Mouse (Mus musculus): Measurements from ENCODE around the gene Gm20388. TPM values are rescaled to one million over a fixed set of nuclear protein-coding genes. Genes with fewer than 3 reads are reported as not detected.

Gm20388 gene
- polyA plus RNA-seq, 1 experiment from 2014 or later = not detected

DNA sequence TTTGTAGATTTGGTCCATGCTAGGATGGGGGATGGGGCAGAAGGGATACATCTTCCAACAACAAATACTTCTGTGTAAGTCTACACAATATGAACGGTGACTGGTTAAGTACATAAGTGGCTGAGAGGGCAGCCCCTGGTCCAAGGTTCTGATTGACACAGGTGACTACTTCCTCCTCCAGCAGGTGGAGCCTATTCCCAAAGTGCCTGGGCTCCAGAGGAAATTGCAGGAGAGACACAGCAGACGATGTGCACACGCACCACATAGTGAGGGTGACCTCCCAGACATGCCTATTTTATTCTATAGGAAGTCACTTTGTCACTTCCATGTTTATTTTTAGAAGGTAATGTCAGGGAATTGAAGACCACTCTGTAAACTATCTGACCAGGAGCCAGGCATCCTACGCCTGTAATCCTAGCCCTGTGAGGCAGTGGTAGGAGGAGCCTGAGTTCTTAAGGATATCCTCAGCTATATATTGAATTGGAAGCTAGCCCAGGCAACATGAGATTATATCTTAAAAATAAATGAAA is 3970.2 kb downstream of the Gm20388 start:
- no peaks in the 10 kb centered on the region; the same call in 1 of the 2 replicates for H3K4me1 ChIP-seq (replicated peaks; ENCODE audit: control insufficient read depth, insufficient read depth, low read length)
- no peak for ATAC-seq

DNA sequence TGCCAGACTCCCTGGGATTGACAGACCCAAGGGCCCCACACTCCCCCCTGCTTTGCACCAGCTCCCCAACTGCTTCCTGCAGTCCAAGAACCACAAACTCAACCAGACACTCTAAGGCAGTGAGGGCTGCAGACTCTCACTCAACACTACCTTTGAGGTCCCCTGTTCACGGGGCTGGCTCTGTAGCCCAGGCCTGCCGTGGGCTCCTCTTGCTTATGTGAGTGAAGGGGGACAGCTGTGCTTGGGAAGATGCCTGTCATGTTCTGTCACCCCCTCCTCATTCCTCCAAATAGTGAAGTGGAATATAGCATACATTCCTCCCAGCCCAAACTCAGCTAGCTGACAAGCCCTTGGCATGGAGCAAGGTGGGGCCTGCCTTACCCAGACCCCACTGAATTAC is 3971.8 kb downstream of the Gm20388 start:
- no peak for ATAC-seq
- TF ChIP-seq CTCF (IDR thresholded peaks at IDR 0.05; ENCODE audit: low read depth) = no peak
- H3K4me2 ChIP-seq (replicated peaks; ENCODE audit: low read depth) = no peak overlapping the region
- no peaks in the 10 kb centered on the region for H3K36me3 ChIP-seq (ENCODE audit: control insufficient read depth, insufficient read depth)
- no peaks in the 10 kb centered on the region for H3K9me3 ChIP-seq (ENCODE audit: control insufficient read depth)
- no peak overlapping the region for H3K27ac ChIP-seq (ENCODE audit: low read depth, low read length)
- H3K9ac ChIP-seq (ENCODE audit: low read depth, low read length) = no peak overlapping the region
- no peaks in the 10 kb centered on the region; the same call in 1 of the 2 replicates for H3K4me1 ChIP-seq (replicated peaks; ENCODE audit: control insufficient read depth, insufficient read depth, low read length)
- no peaks in the 10 kb centered on the region for H3K27me3 ChIP-seq (replicated peaks; ENCODE audit: control insufficient read depth, insufficient read depth, low read length)
- 78% methylated on average over 2 of the region's 2 CpGs for WGBS
- no peak overlapping the region for H3K4me3 ChIP-seq (ENCODE audit: low read depth, low read length)

More for the DNA sequence above, 3970.2 kb downstream of the Gm20388 start:
- WGBS = 17% methylated on average over 4 of the region's 4 CpGs
- no peaks in the 10 kb centered on the region for H3K9me3 ChIP-seq (ENCODE audit: control insufficient read depth)
- H3K9ac ChIP-seq (ENCODE audit: low read depth, low read length) = no peak overlapping the region
- no peaks in the 10 kb centered on the region for H3K36me3 ChIP-seq (ENCODE audit: control insufficient read depth, insufficient read depth)
- H3K27ac ChIP-seq (ENCODE audit: low read depth, low read length) = no peak overlapping the region
- no peak overlapping the region for H3K4me2 ChIP-seq (replicated peaks; ENCODE audit: low read depth)
- no peak overlapping the region for H3K4me3 ChIP-seq (ENCODE audit: low read depth, low read length)
- H3K27me3 ChIP-seq (replicated peaks; ENCODE audit: control insufficient read depth, insufficient read depth, low read length) = no peaks in the 10 kb centered on the region
- TF ChIP-seq CTCF (IDR thresholded peaks at IDR 0.05; ENCODE audit: low read depth) = peak; percentile 62

DNA sequence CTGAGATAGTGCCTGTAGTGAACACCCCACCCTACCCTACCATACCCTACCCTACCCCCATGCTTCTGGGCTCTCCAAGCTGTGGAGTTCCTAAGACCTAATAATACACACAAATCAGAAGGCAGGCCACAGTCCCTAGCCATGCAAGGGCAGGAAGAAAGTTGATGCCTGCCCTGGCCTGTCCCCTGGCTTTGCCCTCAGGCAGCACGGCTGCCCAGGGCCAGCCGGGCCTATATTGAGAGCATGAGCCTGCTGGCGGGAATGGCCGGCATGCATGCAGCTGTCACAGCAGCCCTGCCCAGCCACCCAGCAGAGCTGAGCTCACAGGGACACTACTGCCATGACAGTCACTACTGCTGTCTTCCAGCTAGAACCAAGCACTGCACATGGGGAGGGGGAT is 3972.5 kb downstream of the Gm20388 start:
- Histone ChIP-seq H3K4me3 (ENCODE audit: low read depth, low read length) (no peak overlapping the region), H3K9me3 (ENCODE audit: control insufficient read depth) (no peaks in the 10 kb centered on the region), H3K9ac (ENCODE audit: low read depth, low read length) (no peak overlapping the region), H3K4me2 (replicated peaks; ENCODE audit: low read depth) (no peak overlapping the region), H3K36me3 (ENCODE audit: control insufficient read depth, insufficient read depth) (no peaks in the 10 kb centered on the region), H3K27me3 (replicated peaks; ENCODE audit: control insufficient read depth, insufficient read depth, low read length) (no peaks in the 10 kb centered on the region), H3K27ac (ENCODE audit: low read depth, low read length) (no peak overlapping the region), H3K4me1 (replicated peaks; ENCODE audit: control insufficient read depth, insufficient read depth, low read length) (no peaks in the 10 kb centered on the region; the same call in 1 of the 2 replicates)
- no peak for ATAC-seq
- 76% methylated on average over 4 of the region's 4 CpGs for WGBS
- TF ChIP-seq CTCF (IDR thresholded peaks at IDR 0.05; ENCODE audit: low read depth) = no peak

DNA sequence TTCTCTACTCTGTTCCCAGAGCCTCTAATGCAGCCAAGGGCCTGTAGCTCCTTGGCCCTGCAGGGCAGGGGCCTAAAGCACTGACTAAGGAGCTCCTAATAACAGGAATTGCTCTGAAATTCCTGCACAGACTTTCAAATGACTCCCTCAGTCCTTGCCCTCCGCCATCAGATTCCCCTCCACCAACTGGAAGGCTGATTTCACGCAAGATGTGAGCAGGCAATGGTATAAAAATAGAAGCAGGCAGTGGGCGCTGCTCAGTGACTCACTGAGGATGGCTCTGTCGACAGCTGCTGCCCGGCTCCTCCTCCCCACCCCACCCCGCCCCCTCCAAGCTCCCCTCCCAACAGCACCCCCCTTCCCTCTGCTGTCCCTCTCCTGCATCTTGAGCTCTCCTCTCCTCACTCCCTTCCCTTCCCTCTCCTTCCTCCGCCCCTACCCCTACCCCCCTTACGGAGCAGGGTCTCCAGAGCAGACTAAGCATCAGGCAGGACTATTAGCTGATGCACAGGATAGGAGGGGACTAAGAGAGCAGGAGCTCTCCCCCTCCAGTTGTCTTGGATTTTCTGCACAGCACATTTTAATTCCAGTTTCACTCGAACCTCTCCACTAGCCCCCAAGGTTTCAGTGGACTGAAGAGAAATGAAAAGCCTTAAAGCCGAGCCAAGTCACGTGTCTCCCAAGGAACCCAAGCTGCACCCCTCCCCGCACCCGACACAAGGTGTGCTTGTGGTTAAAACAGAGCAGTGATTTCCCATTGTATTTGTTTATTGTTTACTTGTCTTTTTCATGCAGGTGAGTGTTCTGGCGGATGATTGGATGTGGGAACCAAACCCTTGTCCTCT is 3974.3 kb downstream of the Gm20388 start:
- Histone ChIP-seq H3K9ac (ENCODE audit: low read depth, low read length) (no peak overlapping the region), H3K27me3 (replicated peaks; ENCODE audit: control insufficient read depth, insufficient read depth, low read length) (peaks cover 3% of the 10 kb centered on the region; the same call in 1 of the 2 replicates), H3K4me1 (replicated peaks; ENCODE audit: control insufficient read depth, insufficient read depth, low read length) (no peaks in the 10 kb centered on the region), H3K4me2 (replicated peaks; ENCODE audit: low read depth) (no peak overlapping the region), H3K4me3 (ENCODE audit: low read depth, low read length) (no peak overlapping the region), H3K9me3 (ENCODE audit: control insufficient read depth) (no peaks in the 10 kb centered on the region), H3K27ac (ENCODE audit: low read depth, low read length) (no peak overlapping the region), H3K36me3 (ENCODE audit: control insufficient read depth, insufficient read depth) (no peaks in the 10 kb centered on the region)
- no peak for ATAC-seq
- no peak for TF ChIP-seq CTCF (IDR thresholded peaks at IDR 0.05; ENCODE audit: low read depth)
- WGBS = 6% methylated on average over 13 of the region's 14 CpGs

DNA sequence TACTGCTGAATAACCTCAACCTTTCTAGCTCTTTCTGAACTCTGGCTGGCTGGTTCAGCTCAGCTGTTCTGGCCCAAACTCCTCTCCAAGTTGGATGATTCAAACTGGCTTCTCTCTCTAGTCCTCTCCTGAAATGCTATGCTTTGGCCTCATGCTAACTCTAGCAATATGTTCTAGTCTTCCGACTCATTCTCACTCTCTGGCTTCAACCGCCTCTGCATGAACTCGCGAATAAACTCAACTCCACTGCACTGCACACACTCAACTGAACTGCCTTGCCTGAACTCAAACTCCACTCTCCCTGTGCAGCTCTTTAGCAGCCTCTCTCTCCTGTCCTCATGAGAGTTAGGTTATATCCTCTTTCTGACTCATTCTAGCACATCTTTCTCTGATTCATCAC is 3976.5 kb downstream of the Gm20388 start:
- H3K9me3 ChIP-seq (ENCODE audit: control insufficient read depth) = no peaks in the 10 kb centered on the region
- WGBS = 93% methylated on average over 4 of the region's 4 CpGs
- H3K4me1 ChIP-seq (replicated peaks; ENCODE audit: control insufficient read depth, insufficient read depth, low read length) = no peaks in the 10 kb centered on the region
- no peak overlapping the region for H3K4me2 ChIP-seq (replicated peaks; ENCODE audit: low read depth)
- ATAC-seq = no peak
- no peak overlapping the region for H3K27ac ChIP-seq (ENCODE audit: low read depth, low read length)
- H3K27me3 ChIP-seq (replicated peaks; ENCODE audit: control insufficient read depth, insufficient read depth, low read length) = peaks cover 25% of the 10 kb centered on the region
- no peak overlapping the region for H3K9ac ChIP-seq (ENCODE audit: low read depth, low read length)
- no peaks in the 10 kb centered on the region for H3K36me3 ChIP-seq (ENCODE audit: control insufficient read depth, insufficient read depth)
- TF ChIP-seq CTCF (IDR thresholded peaks at IDR 0.05; ENCODE audit: low read depth) = no peak
- H3K4me3 ChIP-seq (ENCODE audit: low read depth, low read length) = no peak overlapping the region

DNA sequence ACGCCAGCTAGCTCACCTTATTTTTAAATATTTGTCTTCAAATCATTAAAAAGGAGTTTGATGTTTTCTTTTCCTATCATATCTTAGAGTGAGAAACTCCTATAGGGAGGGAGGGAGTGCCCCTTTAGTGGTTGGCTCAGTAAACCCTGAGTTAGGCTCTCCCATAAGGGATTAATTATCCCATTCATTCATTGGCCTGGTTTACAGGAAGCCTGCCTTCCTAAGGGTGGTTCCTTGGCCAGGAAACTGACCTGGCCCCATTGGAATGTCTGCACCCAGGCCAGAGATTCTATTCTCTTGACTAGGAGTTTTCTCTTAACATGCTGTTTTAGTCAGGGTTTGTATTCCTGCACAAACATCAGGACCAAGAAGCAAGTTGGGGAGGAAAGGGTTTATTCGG is 3977.3 kb downstream of the Gm20388 start:
- WGBS = 74% methylated on average over 2 of the region's 2 CpGs
- no peak for TF ChIP-seq CTCF (IDR thresholded peaks at IDR 0.05; ENCODE audit: low read depth)
- ATAC-seq = no peak

More for the DNA sequence above, 3977.3 kb downstream of the Gm20388 start:
- Histone ChIP-seq H3K4me2 (replicated peaks; ENCODE audit: low read depth) (no peak overlapping the region), H3K27me3 (replicated peaks; ENCODE audit: control insufficient read depth, insufficient read depth, low read length) (peaks cover 33% of the 10 kb centered on the region), H3K27ac (ENCODE audit: low read depth, low read length) (no peak overlapping the region), H3K4me3 (ENCODE audit: low read depth, low read length) (no peak overlapping the region), H3K9me3 (ENCODE audit: control insufficient read depth) (no peaks in the 10 kb centered on the region), H3K4me1 (replicated peaks; ENCODE audit: control insufficient read depth, insufficient read depth, low read length) (no peaks in the 10 kb centered on the region), H3K9ac (ENCODE audit: low read depth, low read length) (no peak overlapping the region), H3K36me3 (ENCODE audit: control insufficient read depth, insufficient read depth) (no peaks in the 10 kb centered on the region)
